In the genomic region with DNA sequence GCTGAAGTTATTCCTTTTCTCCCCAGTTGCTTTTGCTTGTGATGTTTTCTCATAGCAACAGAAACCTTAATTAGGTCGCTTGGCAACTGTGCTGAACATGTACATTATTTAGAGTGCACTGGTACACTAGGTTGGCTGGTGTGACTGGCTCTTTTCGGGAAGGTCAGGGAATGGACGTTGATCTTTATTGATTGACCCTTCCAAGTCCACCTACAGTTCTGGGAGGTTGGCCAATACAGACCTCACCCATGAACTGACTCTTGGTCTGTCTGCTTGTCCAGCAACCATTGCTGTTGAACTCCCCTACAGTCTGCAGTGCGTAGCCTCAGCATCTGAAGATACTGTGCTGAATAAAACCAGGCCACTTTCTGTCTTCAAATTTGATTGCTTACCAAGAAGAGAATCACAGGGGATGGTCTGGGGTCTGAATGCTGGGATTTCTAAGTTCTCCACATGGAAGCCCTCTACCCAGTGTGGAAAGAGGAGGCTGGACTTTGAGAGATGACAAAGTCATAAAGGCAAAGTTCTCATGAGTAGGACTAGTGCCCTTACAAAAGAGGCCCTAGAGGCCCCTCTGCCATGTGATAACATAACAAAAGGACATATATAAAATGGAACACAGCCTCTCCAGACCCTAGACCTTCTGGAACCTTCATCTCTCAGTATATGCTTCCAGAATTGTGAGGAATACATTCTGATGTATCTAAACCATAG, we compare ENCODE assay signal across 35 mouse cellular contexts. TPM values are rescaled to one million over a fixed set of nuclear protein-coding genes. Genes with fewer than 3 reads are reported as not detected.
A peak's percentile ranks its signal among the peaks of the same experiment; 100 is the strongest.
DNase-seq lines count a peak whose midpoint lies in the region; ATAC-seq and TF ChIP-seq lines count a peak whose summit lies in the region.
"Had no signal": no experiment of that assay in that cellular context is flagged by ENCODE, and none has a peak within 500 bp of the region (broad histone marks: within the 10 kb centered on the region; RNA-seq: fewer than 3 reads in every experiment).

No protein-coding gene starts in this region.

- TF ChIP-seq CTCF in heart, adult 2 months (IDR thresholded peaks at IDR 0.05): no peak
- TF ChIP-seq CTCF in intestine, postnatal 0 days (IDR thresholded peaks at IDR 0.05; ENCODE audit: low read depth): no peak

- intact Hi-C loops in heart, adult 2 months (cut with DNase I): no loop called here
- intact Hi-C loops in left cerebral cortex, postnatal 10 days (cut with DNase I): no loop called here

- 81% methylated on average over 4 of the region's 4 CpGs for WGBS in heart, adult 2 months
- WGBS in intestine, postnatal 0 days: 80% methylated on average over 4 of the region's 4 CpGs
- WGBS in liver, embryonic 12.5 days (ENCODE audit: insufficient replicate concordance): 62% methylated on average over 4 of the region's 4 CpGs
- WGBS in liver, embryonic 15.5 days (ENCODE audit: insufficient replicate concordance): 41% methylated on average over 4 of the region's 4 CpGs

- TF ChIP-seq POLR2A in heart, adult 2 months (IDR thresholded peaks at IDR 0.05; ENCODE audit: insufficient read depth, low read depth, low read length): no peak

- H3K27ac ChIP-seq in heart, adult 2 months: no peak overlapping the region
- H3K27ac ChIP-seq in intestine, postnatal 0 days (ENCODE audit: low read depth, low read length): no peak overlapping the region
- no peak overlapping the region for H3K27ac ChIP-seq in liver, embryonic 12.5 days
- peak overlapping the region; percentile 67 for H3K27ac ChIP-seq in liver, embryonic 15.5 days (replicated peaks)
- H3K27ac ChIP-seq: embryonic facial prominence, embryonic 12.5 days; embryonic facial prominence, embryonic 15.5 days; forebrain, embryonic 13.5 days; heart, embryonic 10.5 days; heart, embryonic 13.5 days; hindbrain, embryonic 14.5 days; hindbrain, postnatal 0 days had no signal

- H3K9ac ChIP-seq in heart, adult 2 months (ENCODE audit: low read depth, low read length): no peak overlapping the region
- H3K9ac ChIP-seq in intestine, postnatal 0 days (ENCODE audit: low read depth, low read length): no peak overlapping the region
- no peak overlapping the region for H3K9ac ChIP-seq in liver, embryonic 12.5 days
- no peak overlapping the region for H3K9ac ChIP-seq in liver, embryonic 15.5 days
- H3K9ac ChIP-seq: embryonic facial prominence, embryonic 12.5 days; embryonic facial prominence, embryonic 15.5 days; forebrain, embryonic 13.5 days; heart, embryonic 13.5 days; hindbrain, embryonic 14.5 days had no signal

- H3K79me2 ChIP-seq in heart, adult 2 months (replicated peaks; ENCODE audit: control insufficient read depth, insufficient read depth, low read length): no peaks in the 10 kb centered on the region

- H3K4me3 ChIP-seq in heart, adult 2 months: no peak overlapping the region
- H3K4me3 ChIP-seq in intestine, postnatal 0 days (ENCODE audit: low read depth, low read length): no peak overlapping the region
- H3K4me3 ChIP-seq in liver, embryonic 12.5 days: no peak overlapping the region
- no peak overlapping the region for H3K4me3 ChIP-seq in liver, embryonic 15.5 days (replicated peaks)
- H3K4me3 ChIP-seq: embryonic facial prominence, embryonic 12.5 days; embryonic facial prominence, embryonic 15.5 days; forebrain, embryonic 13.5 days; heart, embryonic 10.5 days; heart, embryonic 13.5 days had no signal

- no peaks in the 10 kb centered on the region for H3K9me3 ChIP-seq in intestine, postnatal 0 days (ENCODE audit: control insufficient read depth)
- no peaks in the 10 kb centered on the region; the same call in 1 of the 2 replicates for H3K9me3 ChIP-seq in liver, embryonic 12.5 days (replicated peaks)
- H3K9me3 ChIP-seq in liver, embryonic 15.5 days (replicated peaks): no peaks in the 10 kb centered on the region
- H3K9me3 ChIP-seq: embryonic facial prominence, embryonic 12.5 days; embryonic facial prominence, embryonic 15.5 days; forebrain, embryonic 13.5 days; heart, embryonic 10.5 days; heart, embryonic 13.5 days had no signal

- no peak for TF ChIP-seq EP300 in heart, adult 2 months (IDR thresholded peaks at IDR 0.05; ENCODE audit: insufficient read depth, low read depth, low read length)

- no peak overlapping the region for H3K4me2 ChIP-seq in intestine, postnatal 0 days (replicated peaks; ENCODE audit: low read depth)
- no peak overlapping the region for H3K4me2 ChIP-seq in liver, embryonic 12.5 days
- no peak overlapping the region for H3K4me2 ChIP-seq in liver, embryonic 15.5 days
- H3K4me2 ChIP-seq: embryonic facial prominence, embryonic 12.5 days; embryonic facial prominence, embryonic 15.5 days; forebrain, embryonic 13.5 days; heart, embryonic 13.5 days; hindbrain, embryonic 14.5 days had no signal

- no peaks in the 10 kb centered on the region for H3K4me1 ChIP-seq in heart, adult 2 months (ENCODE audit: control insufficient read depth, insufficient read depth, low read length)
- no peaks in the 10 kb centered on the region for H3K4me1 ChIP-seq in intestine, postnatal 0 days (replicated peaks; ENCODE audit: control insufficient read depth, insufficient read depth, low read length)
- H3K4me1 ChIP-seq in liver, embryonic 12.5 days: 0 out of 2 replicates have a peak, but pooled peaks cover 4% of the 10 kb centered on the region
- H3K4me1 ChIP-seq in liver, embryonic 15.5 days (replicated peaks): no peaks in the 10 kb centered on the region
- H3K4me1 ChIP-seq: embryonic facial prominence, embryonic 12.5 days; forebrain, embryonic 13.5 days had no signal

- no peaks in the 10 kb centered on the region for H3K27me3 ChIP-seq in heart, adult 2 months (ENCODE audit: control insufficient read depth, insufficient read depth, low read length)
- no peaks in the 10 kb centered on the region for H3K27me3 ChIP-seq in intestine, postnatal 0 days (replicated peaks; ENCODE audit: control insufficient read depth, insufficient read depth, low read length)
- no peaks in the 10 kb centered on the region for H3K27me3 ChIP-seq in liver, embryonic 12.5 days (replicated peaks)
- H3K27me3 ChIP-seq in liver, embryonic 15.5 days: no peaks in the 10 kb centered on the region
- H3K27me3 ChIP-seq: CH12.LX; embryonic facial prominence, embryonic 12.5 days; embryonic facial prominence, embryonic 15.5 days; forebrain, embryonic 13.5 days; Patski had no signal

- no peaks in the 10 kb centered on the region for H3K36me3 ChIP-seq in heart, adult 2 months (ENCODE audit: control insufficient read depth, insufficient read depth, low read length)
- no peaks in the 10 kb centered on the region for H3K36me3 ChIP-seq in intestine, postnatal 0 days (ENCODE audit: control insufficient read depth, insufficient read depth)
- H3K36me3 ChIP-seq in liver, embryonic 12.5 days: no peaks in the 10 kb centered on the region
- no peaks in the 10 kb centered on the region for H3K36me3 ChIP-seq in liver, embryonic 15.5 days (replicated peaks)
- H3K36me3 ChIP-seq: embryonic facial prominence, embryonic 12.5 days; embryonic facial prominence, embryonic 15.5 days; G1E; heart, embryonic 10.5 days; heart, embryonic 13.5 days had no signal

- peak; percentile 24 for DNase-seq in heart, adult 11 months
- DNase-seq in heart, adult 2 months: no peak
- no peak for DNase-seq in left cerebral cortex, postnatal 10 days (ENCODE audit: extremely low spot score in 1 of 2, low spot score in 2 of 2)
- DNase-seq in right cerebral cortex, postnatal 25 days: no peak
- no peak for DNase-seq in ovary, adult 18-20 months (ENCODE audit: low spot score)
- DNase-seq: adrenal gland, postnatal 10 days; adrenal gland, postnatal 36 days; B cell, adult 2 months; cerebellum, adult 18-20 months; cerebellum, adult 9-10 months; cerebellum, postnatal 25 days; gastrocnemius, postnatal 14 days; heart, adult 18-20 months; heart, postnatal 14 days; heart, postnatal 4 days had no signal

- peak; percentile 74 for ATAC-seq in intestine, postnatal 0 days
- peak; percentile 73 for ATAC-seq in liver, embryonic 12.5 days
- peak; percentile 79 for ATAC-seq in liver, embryonic 15.5 days (ENCODE audit: insufficient read depth)
- ATAC-seq: forebrain, embryonic 13.5 days; forebrain, embryonic 16.5 days; hindbrain, postnatal 0 days; Patski had no signal

RNA-seq across cellular contexts. Expression of gene Gm17662, which starts 40.5 kb away (rescaled TPM):
- not detected for total RNA-seq in heart, adult 2 months (2021)
- polyA plus RNA-seq in heart, adult 2 months (2012; rRNA removed): not detected in 2 replicates
- not detected in 2 replicates for polyA plus RNA-seq in intestine, postnatal 0 days (2015; fragmentation: Nextera tagmentation; extraction: Ambion mirVana)
- not detected in 2 replicates for polyA plus RNA-seq in liver, embryonic 12.5 days (2016; fragmentation: Nextera tagmentation; extraction: Ambion mirVana)
- polyA plus RNA-seq in liver, embryonic 15.5 days (2015; fragmentation: Nextera tagmentation; extraction: Ambion mirVana): not detected in 2 replicates
- not detected for total RNA-seq in left cerebral cortex, postnatal 10 days (2021)
- total RNA-seq: adrenal gland, adult 18-20 months; adrenal gland, postnatal 10 days; adrenal gland, postnatal 36 days; CH12.LX; common myeloid progenitor, adult 5-6 weeks; G1E; gastrocnemius, adult 18-20 months; gastrocnemius, postnatal 14 days; gastrocnemius, postnatal 4 days; heart, adult 18-20 months; heart, postnatal 14 days; heart, postnatal 4 days; hindbrain, postnatal 0 days had no signal
- polyA plus RNA-seq: embryonic facial prominence, embryonic 12.5 days; embryonic facial prominence, embryonic 15.5 days; forebrain, embryonic 13.5 days; forebrain, embryonic 16.5 days; G1E; heart, embryonic 10.5 days; heart, embryonic 13.5 days; heart, embryonic 16.5 days; hindbrain, embryonic 11.5 days; hindbrain, embryonic 14.5 days; hindbrain, postnatal 0 days; Patski had no signal

RNA-seq across cellular contexts. Expression of gene C8b, which starts 50.6 kb away (rescaled TPM):
- not detected for total RNA-seq in heart, adult 2 months (2021)
- polyA plus RNA-seq in heart, adult 2 months (2012; rRNA removed): not detected in 2 replicates
- 2.9 and 3.0 TPM in 2 replicates for polyA plus RNA-seq in intestine, postnatal 0 days (2015; fragmentation: Nextera tagmentation; extraction: Ambion mirVana)
- polyA plus RNA-seq in liver, embryonic 12.5 days (2016; fragmentation: Nextera tagmentation; extraction: Ambion mirVana): 5.3 and 5.7 TPM in 2 replicates
- 48.5 and 62.8 TPM in 2 replicates for polyA plus RNA-seq in liver, embryonic 15.5 days (2015; fragmentation: Nextera tagmentation; extraction: Ambion mirVana)
- under 1 TPM; 0.26 to 0.54 TPM for total RNA-seq in left cerebral cortex, postnatal 10 days (2021)
- total RNA-seq: adrenal gland, adult 18-20 months; common myeloid progenitor, adult 5-6 weeks; gastrocnemius, postnatal 14 days; heart, adult 18-20 months; heart, postnatal 14 days; heart, postnatal 4 days had no signal
- polyA plus RNA-seq: forebrain, embryonic 13.5 days; G1E; hindbrain, embryonic 11.5 days; Patski had no signal

RNA-seq across cellular contexts. Expression of gene C8a, which starts 59.5 kb away (rescaled TPM):
- not detected for total RNA-seq in heart, adult 2 months (2021)
- not detected in 2 replicates for polyA plus RNA-seq in heart, adult 2 months (2012; rRNA removed)
- not detected in 2 replicates for polyA plus RNA-seq in intestine, postnatal 0 days (2015; fragmentation: Nextera tagmentation; extraction: Ambion mirVana)
- polyA plus RNA-seq in liver, embryonic 12.5 days (2016; fragmentation: Nextera tagmentation; extraction: Ambion mirVana): 7.3 and 7.4 TPM in 2 replicates
- 9.9 and 13.0 TPM in 2 replicates for polyA plus RNA-seq in liver, embryonic 15.5 days (2015; fragmentation: Nextera tagmentation; extraction: Ambion mirVana)
- total RNA-seq in left cerebral cortex, postnatal 10 days (2021): under 1 TPM; 0.10 to 0.17 TPM
- total RNA-seq: common myeloid progenitor, adult 5-6 weeks; G1E; gastrocnemius, postnatal 14 days; heart, adult 18-20 months; heart, postnatal 14 days; heart, postnatal 4 days; hindbrain, postnatal 0 days had no signal
- polyA plus RNA-seq: embryonic facial prominence, embryonic 12.5 days; embryonic facial prominence, embryonic 15.5 days; forebrain, embryonic 13.5 days; forebrain, embryonic 16.5 days; G1E; heart, embryonic 13.5 days; heart, embryonic 16.5 days; hindbrain, embryonic 11.5 days; hindbrain, embryonic 14.5 days; Patski had no signal
